Mouse (Mus musculus): ENCODE results near the gene Mrps9.
A peak's percentile ranks its signal among the peaks of the same experiment; 100 is the strongest.

The Mrps9 gene

DNA sequence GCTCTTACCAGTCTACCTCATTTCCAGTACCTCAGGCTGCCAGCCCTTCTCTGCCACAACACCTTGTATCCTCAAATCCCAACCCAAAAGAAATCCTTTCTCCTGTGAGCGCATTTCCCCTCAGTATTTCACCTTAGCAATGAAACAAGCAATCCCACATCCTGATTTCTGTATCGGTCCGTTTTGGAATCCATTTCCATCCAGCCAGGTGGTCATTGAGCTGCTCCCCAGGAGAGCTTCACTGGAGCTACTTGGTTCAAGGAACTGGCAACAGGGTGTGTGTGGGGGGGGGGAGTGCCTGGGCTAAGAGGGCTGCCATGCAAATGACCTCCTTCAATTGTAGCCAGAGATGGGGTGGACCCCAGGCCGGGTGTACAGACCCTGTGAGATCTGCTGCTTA, 56.1 kb downstream of the Mrps9 start:
- DNase-seq, result no peak

- DNase-seq, result no peak
These were observed 64.0 kb downstream of the Mrps9 start for GRCm38 (mm10) chr1:42915062-42915461.

- DNase-seq, result no peak
These were observed 65.7 kb downstream of the Mrps9 start for GRCm38 (mm10) chr1:42916719-42917118.

GRCm38 (mm10) chr1:42917908-42918307, 66.9 kb downstream of the Mrps9 start:
- DNase-seq, result no peak

GRCm38 (mm10) chr1:42923924-42924323, 72.9 kb downstream of the Mrps9 start:
- no peak for DNase-seq

DNA sequence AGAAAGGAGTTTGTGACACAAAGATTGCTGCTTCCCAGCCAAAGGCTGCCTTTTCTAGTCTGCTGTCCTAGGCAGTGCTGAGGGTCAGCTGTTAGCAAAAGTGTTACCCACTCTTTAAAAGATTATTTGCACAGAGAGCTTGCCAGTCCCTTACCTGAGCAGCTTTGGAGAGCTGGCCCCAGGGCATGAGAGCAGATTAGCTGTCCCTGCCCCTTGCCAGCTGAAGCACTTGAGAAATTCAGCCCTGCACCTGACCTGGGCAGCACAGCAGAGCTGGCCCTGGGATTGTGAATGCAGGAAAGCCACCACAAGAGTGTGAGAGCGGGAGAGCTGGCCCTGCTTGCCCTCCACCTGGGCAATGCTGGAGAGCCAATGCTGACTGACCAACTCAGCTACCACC, 82.6 kb downstream of the Mrps9 start:
- DNase-seq, result peak; percentile 24 to 72

- DNase-seq, result no peak
These were observed 97.5 kb downstream of the Mrps9 start for GRCm38 (mm10) chr1:42948486-42948885.

DNA sequence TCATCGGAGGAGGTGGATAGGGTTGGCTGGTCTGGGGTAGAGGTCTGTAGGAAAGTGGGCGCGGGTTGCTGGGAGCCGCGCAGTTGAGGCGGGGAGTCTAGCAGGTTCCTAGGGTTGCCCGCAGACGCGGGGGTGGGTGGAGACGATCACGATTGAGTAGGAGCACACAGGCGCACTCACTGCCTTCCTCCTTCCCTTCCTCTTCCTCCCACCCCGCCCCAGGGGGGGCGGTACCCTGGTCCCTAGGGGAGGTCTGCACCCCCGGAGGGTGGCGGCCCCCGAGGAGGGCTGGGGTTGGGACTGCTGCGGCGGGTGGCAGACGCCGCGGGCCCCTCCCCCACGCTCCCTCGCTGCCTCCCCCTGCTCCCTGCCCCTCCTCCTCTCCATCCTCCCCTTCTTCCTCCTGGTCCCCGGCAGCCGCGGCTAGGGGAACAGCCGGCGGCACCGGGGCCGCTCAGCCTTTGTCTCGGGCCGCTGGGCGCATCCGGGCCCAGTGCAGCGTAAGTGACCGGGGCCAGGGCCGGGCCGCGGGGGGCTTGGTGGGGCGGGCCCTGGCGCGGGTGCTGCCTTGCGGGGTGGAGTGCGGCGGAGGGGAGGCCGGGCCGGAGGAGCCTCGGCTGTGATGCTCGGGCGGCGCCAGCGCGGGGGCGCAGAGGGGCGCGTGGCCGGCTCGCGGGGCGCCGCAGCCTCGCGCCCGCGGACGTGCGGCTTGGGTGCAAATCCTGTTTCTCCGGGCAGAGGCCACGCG, 101.9 kb downstream of the Mrps9 start, which contains the start of gene Gpr45:
Gene Gpr45 (plus strand): TSS at position 139 of the 748 bp plus-strand sequence.
- peak; percentile 20 to 48 for DNase-seq

GRCm38 (mm10) chr1:42953482-42953822, 102.4 kb downstream of the Mrps9 start:
- DNase-seq, result no peak
